Mouse (Mus musculus): ENCODE data around the gene Eif3j1. TPM values are rescaled to one million over a fixed set of nuclear protein-coding genes. Genes with fewer than 3 reads are reported as not detected.
A peak's percentile ranks its signal among the peaks of the same experiment; 100 is the strongest.
"Not testable (repeated sequence)": the region's sequence is repeated elsewhere in the genome, so short reads cannot be mapped to it uniquely, and the experiment has no call there.

Gene Eif3j1
- 3.1 and 3.9 TPM in 2 replicates for polyA plus RNA-seq (2012; rRNA removed)

GRCm38 (mm10) chr2:122027862-122028755 is at the start of gene Eif3j1:
TSS of gene Eif3j1 (plus strand) at chr2:122028546.
- Histone ChIP-seq H3K4me3 (replicated peaks; ENCODE audit: extremely low read depth, low read depth, low read length) (peak within 1 kb of the TSS; percentile 77), H3K4me1 (ENCODE audit: control insufficient read depth, insufficient read depth, low read length) (peaks cover 6% of the 10 kb centered on the region)
- under 1% methylated on average over 66 of the region's 67 CpGs for WGBS
- DNase-seq = peak; percentile 85
- TF ChIP-seq POLR2A (IDR thresholded peaks at IDR 0.05; ENCODE audit: borderline replicate concordance, extremely low read depth, low read depth, low read length) (peak; percentile 99), CTCF (IDR thresholded peaks at IDR 0.05; ENCODE audit: insufficient read depth, low read length) (no peak)

GRCm38 (mm10) chr2:121995738-121996137 is 32.6 kb upstream of the Eif3j1 start:
- Histone ChIP-seq H3K4me1 (ENCODE audit: control insufficient read depth, insufficient read depth, low read length) (no peaks in the 10 kb centered on the region), H3K4me3 (replicated peaks; ENCODE audit: extremely low read depth, low read depth, low read length) (no peak overlapping the region)
- TF ChIP-seq POLR2A (IDR thresholded peaks at IDR 0.05; ENCODE audit: borderline replicate concordance, extremely low read depth, low read depth, low read length) = no peak
- 0 out of 2 replicates have a peak, but pooled peaks have one; percentile 3 for TF ChIP-seq CTCF (IDR thresholded peaks at IDR 0.05; ENCODE audit: insufficient read depth, low read length)
- WGBS = 89% methylated on average over 1 of the region's 1 CpGs
- no peak for DNase-seq

- TF ChIP-seq POLR2A (IDR thresholded peaks at IDR 0.05; ENCODE audit: borderline replicate concordance, extremely low read depth, low read depth, low read length) (no peak), CTCF (IDR thresholded peaks at IDR 0.05; ENCODE audit: insufficient read depth, low read length) (no peak)
- Histone ChIP-seq H3K4me1 (ENCODE audit: control insufficient read depth, insufficient read depth, low read length) (no peaks in the 10 kb centered on the region), H3K4me3 (replicated peaks; ENCODE audit: extremely low read depth, low read depth, low read length) (no peak overlapping the region)
- WGBS = 95% methylated on average over 3 of the region's 3 CpGs
- DNase-seq = no peak
Measured at GRCm38 (mm10) chr2:122008832-122009231, 19.5 kb upstream of the Eif3j1 start.

GRCm38 (mm10) chr2:122011441-122011840 is 16.9 kb upstream of the Eif3j1 start:
- WGBS = 77% methylated on average over 7 of the region's 7 CpGs
- Histone ChIP-seq H3K4me1 (ENCODE audit: control insufficient read depth, insufficient read depth, low read length) (no peaks in the 10 kb centered on the region), H3K4me3 (replicated peaks; ENCODE audit: extremely low read depth, low read depth, low read length) (no peak overlapping the region)
- no peak for DNase-seq
- TF ChIP-seq POLR2A (IDR thresholded peaks at IDR 0.05; ENCODE audit: borderline replicate concordance, extremely low read depth, low read depth, low read length) = no peak
- TF ChIP-seq CTCF (IDR thresholded peaks at IDR 0.05; ENCODE audit: insufficient read depth, low read length) = no peak

- TF ChIP-seq CTCF (IDR thresholded peaks at IDR 0.05; ENCODE audit: insufficient read depth, low read length) = no peak
- no peak for TF ChIP-seq POLR2A (IDR thresholded peaks at IDR 0.05; ENCODE audit: borderline replicate concordance, extremely low read depth, low read depth, low read length)
- Histone ChIP-seq H3K4me1 (ENCODE audit: control insufficient read depth, insufficient read depth, low read length) (no peaks in the 10 kb centered on the region), H3K4me3 (replicated peaks; ENCODE audit: extremely low read depth, low read depth, low read length) (no peak overlapping the region)
- no peak for DNase-seq
- 57% methylated on average over 1 of the region's 1 CpGs for WGBS
Measured at GRCm38 (mm10) chr2:122018705-122019104, 9.6 kb upstream of the Eif3j1 start.

GRCm38 (mm10) chr2:122022284-122022683 is 6.1 kb upstream of the Eif3j1 start:
- WGBS = 65% methylated on average over 2 of the region's 2 CpGs
- H3K4me3 ChIP-seq (replicated peaks; ENCODE audit: extremely low read depth, low read depth, low read length) = no peak overlapping the region
- DNase-seq = no peak

GRCm38 (mm10) chr2:122027091-122027490 is 1.3 kb upstream of the Eif3j1 start:
- WGBS = 95% methylated on average over 10 of the region's 10 CpGs

More at GRCm38 (mm10) chr2:122022284-122022683, 6.1 kb upstream of the Eif3j1 start:
- H3K4me1 ChIP-seq (ENCODE audit: control insufficient read depth, insufficient read depth, low read length) = peaks cover 3% of the 10 kb centered on the region
- TF ChIP-seq CTCF (IDR thresholded peaks at IDR 0.05; ENCODE audit: insufficient read depth, low read length) (no peak), POLR2A (IDR thresholded peaks at IDR 0.05; ENCODE audit: borderline replicate concordance, extremely low read depth, low read depth, low read length) (no peak)

GRCm38 (mm10) chr2:122028756-122029700 is 682 bp downstream of the Eif3j1 start:
- under 1% methylated on average over 71 of the region's 71 CpGs for WGBS
- H3K4me1 ChIP-seq (ENCODE audit: control insufficient read depth, insufficient read depth, low read length) = peaks cover 6% of the 10 kb centered on the region
- peak overlapping the region; percentile 48 for H3K4me3 ChIP-seq (replicated peaks; ENCODE audit: extremely low read depth, low read depth, low read length)
- TF ChIP-seq CTCF (IDR thresholded peaks at IDR 0.05; ENCODE audit: insufficient read depth, low read length) (no peak), POLR2A (IDR thresholded peaks at IDR 0.05; ENCODE audit: borderline replicate concordance, extremely low read depth, low read depth, low read length) (no peak)
- DNase-seq = peak; percentile 77

More at GRCm38 (mm10) chr2:122027091-122027490, 1.3 kb upstream of the Eif3j1 start:
- H3K4me3 ChIP-seq (replicated peaks; ENCODE audit: extremely low read depth, low read depth, low read length); H3K4me1 ChIP-seq (ENCODE audit: control insufficient read depth, insufficient read depth, low read length); DNase-seq: not testable (repeated sequence)

- no peak overlapping the region for H3K4me3 ChIP-seq (replicated peaks; ENCODE audit: extremely low read depth, low read depth, low read length)
- 61% methylated on average over 6 of the region's 6 CpGs for WGBS
- H3K4me1 ChIP-seq (ENCODE audit: control insufficient read depth, insufficient read depth, low read length) = peaks cover 8% of the 10 kb centered on the region
- DNase-seq = no peak
- TF ChIP-seq CTCF (IDR thresholded peaks at IDR 0.05; ENCODE audit: insufficient read depth, low read length) (no peak), POLR2A (IDR thresholded peaks at IDR 0.05; ENCODE audit: borderline replicate concordance, extremely low read depth, low read depth, low read length) (no peak)
Measured at GRCm38 (mm10) chr2:122031970-122032369, 3.6 kb downstream of the Eif3j1 start.
